Mouse (Mus musculus) kidney, adult 2 months (tissue): ENCODE measurements around the gene Meis1.

Experiments used
- CTCF ChIP-seq: fragments of 200-500 bp; conservative IDR thresholded peaks from 2 replicates; pipeline ENCODE4 v1.5.1; 2011; ENCODE audit warnings: low read depth, mild to moderate bottlenecking, control low read depth, low read length, moderate library complexity, mixed read lengths; ENCODE audit not compliant: insufficient read depth, insufficient read length
- POLR2A ChIP-seq: fragments of 200-500 bp; IDR thresholded peaks from one replicate; pipeline ENCODE4 v1.6.1; 2011; ENCODE audit warnings: low read depth, low read length, control low read depth

GRCm38 (mm10) chr11:18867665-18868064 is 151.1 kb downstream of the Meis1 start:
- no peak for TF ChIP-seq POLR2A
- TF ChIP-seq CTCF, result no peak
